Mouse (Mus musculus): ENCODE results near the gene Ggact.

GRCm38 (mm10) chr14:122869831-122870230 is 43.7 kb downstream of the Ggact start:
- TF ChIP-seq CTCF (IDR thresholded peaks at IDR 0.05; ENCODE audit: insufficient read depth, low read length) (no peak), POLR2A (IDR thresholded peaks at IDR 0.05; ENCODE audit: borderline replicate concordance, extremely low read depth, low read depth, low read length) (no peak)

Measured in lung, adult 2 months (tissue).